ENCODE assay signal across 9 mouse cellular contexts in genomic region chr11:21993597-21994376, GRCm38 (mm10). TPM values are rescaled to one million over a fixed set of nuclear protein-coding genes. Genes with fewer than 3 reads are reported as not detected.
DNase-seq lines count a peak whose midpoint lies in the region; ATAC-seq lines count a peak whose summit lies in the region.
"Had no signal": no experiment of that assay in that cellular context is flagged by ENCODE, and none has a peak within 500 bp of the region (broad histone marks: within the 10 kb centered on the region; RNA-seq: fewer than 3 reads in every experiment).

No protein-coding gene starts in this region.

- H3K4me1 ChIP-seq in forebrain, embryonic 11.5 days (replicated peaks; ENCODE audit: control insufficient read depth, insufficient read depth, low read length): peaks cover 16% of the 10 kb centered on the region
- H3K4me1 ChIP-seq in hindbrain, embryonic 15.5 days (replicated peaks): peaks cover 13% of the 10 kb centered on the region
- H3K4me1 ChIP-seq in limb, embryonic 15.5 days: peaks cover 27% of the 10 kb centered on the region

- ATAC-seq in forebrain, embryonic 11.5 days (replicated peaks; ENCODE audit: low FRiP score): peak; percentile 14
- ATAC-seq in hindbrain, embryonic 15.5 days (ENCODE audit: low FRiP score, low read depth): no peak
- no peak for ATAC-seq in limb, embryonic 15.5 days (ENCODE audit: insufficient number of reproducible peaks, low FRiP score, low TSS enrichment, low read depth)
- no peak for ATAC-seq in inflammation-experienced regulatory T-cells, adult 6 months

- 2% methylated on average over 47 of the region's 47 CpGs for WGBS in forebrain, embryonic 11.5 days
- WGBS in hindbrain, embryonic 15.5 days: 1% methylated on average over 46 of the region's 47 CpGs
- 7% methylated on average over 47 of the region's 47 CpGs for WGBS in limb, embryonic 15.5 days

- peak overlapping the region; percentile 88 for H3K4me2 ChIP-seq in forebrain, embryonic 11.5 days (ENCODE audit: low read depth, low read length, severe bottlenecking)
- 0 out of 2 replicates have a peak overlapping the region, but pooled peaks have one; percentile 16 for H3K4me2 ChIP-seq in hindbrain, embryonic 15.5 days
- H3K4me2 ChIP-seq in limb, embryonic 15.5 days: peak overlapping the region; percentile 38

- intact Hi-C loops in heart, postnatal 25 days (cut with DNase I): loop anchor here (10.0 kb wide), 1 partner anchor 291 kb away; no protein-coding TSS in a partner anchor

- H3K9me3 ChIP-seq in forebrain, embryonic 11.5 days (ENCODE audit: control insufficient read depth, low read length): no peaks in the 10 kb centered on the region
- H3K9me3 ChIP-seq in hindbrain, embryonic 15.5 days: no peaks in the 10 kb centered on the region
- H3K9me3 ChIP-seq in limb, embryonic 15.5 days: no peaks in the 10 kb centered on the region

- H3K4me3 ChIP-seq in forebrain, embryonic 11.5 days (ENCODE audit: low read depth, low read length): peak overlapping the region; percentile 89
- H3K4me3 ChIP-seq in hindbrain, embryonic 15.5 days: no peak overlapping the region
- peak overlapping the region; percentile 24 for H3K4me3 ChIP-seq in limb, embryonic 15.5 days

- DNase-seq in heart, adult 11 months: peak; percentile 88
- no peak for DNase-seq in heart, postnatal 25 days (ENCODE audit: low spot score)
- DNase-seq in adrenal gland, postnatal 10 days: peak; percentile 35
- DNase-seq in forebrain, embryonic 11.5 days (ENCODE audit: low spot score): peak; percentile 83
- peak; percentile 20 for DNase-seq in ovary, postnatal 14 days (ENCODE audit: low spot score)

- H3K9ac ChIP-seq in forebrain, embryonic 11.5 days (ENCODE audit: low read length): peak overlapping the region; percentile 96
- H3K9ac ChIP-seq in hindbrain, embryonic 15.5 days: no peak overlapping the region
- H3K9ac ChIP-seq in limb, embryonic 15.5 days: no peak overlapping the region

- H3K27me3 ChIP-seq in forebrain, embryonic 11.5 days (ENCODE audit: control insufficient read depth, insufficient read depth, low read length): peaks cover 22% of the 10 kb centered on the region
- peaks cover 44% of the 10 kb centered on the region for H3K27me3 ChIP-seq in hindbrain, embryonic 15.5 days
- H3K27me3 ChIP-seq in limb, embryonic 15.5 days: peaks cover 80% of the 10 kb centered on the region

- H3K36me3 ChIP-seq in forebrain, embryonic 11.5 days (ENCODE audit: control insufficient read depth, insufficient read depth, low read length): peaks cover 4% of the 10 kb centered on the region; the same call in 1 of the 2 replicates
- H3K36me3 ChIP-seq in hindbrain, embryonic 15.5 days: no peaks in the 10 kb centered on the region
- no peaks in the 10 kb centered on the region for H3K36me3 ChIP-seq in limb, embryonic 15.5 days
- H3K36me3 ChIP-seq: G1E had no signal

- peak overlapping the region; percentile 72 for H3K27ac ChIP-seq in forebrain, embryonic 11.5 days (ENCODE audit: low read depth, low read length)
- H3K27ac ChIP-seq in hindbrain, embryonic 15.5 days (replicated peaks): no peak overlapping the region
- no peak overlapping the region for H3K27ac ChIP-seq in limb, embryonic 15.5 days

RNA-seq across cellular contexts. Expression of gene Otx1, which starts 8.9 kb away (rescaled TPM):
- total RNA-seq in heart, postnatal 25 days (2021): not detected
- under 1 TPM in 1 of 2 experiments, not detected in 1; 0.09 TPM for total RNA-seq in adrenal gland, postnatal 10 days (2021)
- 45.6 and 46.4 TPM in 2 replicates for polyA plus RNA-seq in forebrain, embryonic 11.5 days (2014; fragmentation: Nextera tagmentation; extraction: Ambion mirVana)
- polyA plus RNA-seq in hindbrain, embryonic 15.5 days (2015; fragmentation: Nextera tagmentation; extraction: Ambion mirVana): 1.9 and 3.6 TPM in 2 replicates
- polyA plus RNA-seq in limb, embryonic 15.5 days (2015; fragmentation: Nextera tagmentation; extraction: Ambion mirVana): 2.7 and 2.9 TPM in 2 replicates
- polyA plus RNA-seq in inflammation-experienced regulatory T-cells, adult 6 months (2017; shearing (Covaris generic)): not detected

Comparison
In these comparisons a context has a peak if more than half of its experiments do, and no peak if none do; other contexts are left out.
1. H3K4me2 ChIP-seq: peak in every context shown above with its lines; median percentile 88 in forebrain, embryonic 11.5 days; 38 in limb, embryonic 15.5 days; 16 in hindbrain, embryonic 15.5 days.
2. RNA of gene Otx1, which starts 8.9 kb away (polyA plus RNA-seq): 45.6 to 46.4 TPM in forebrain, embryonic 11.5 days; 2.7 to 2.9 TPM in limb, embryonic 15.5 days, 1.9 to 3.6 TPM in hindbrain, embryonic 15.5 days and not detected in inflammation-experienced regulatory T-cells, adult 6 months; every median in the first group is over 10 times any median in the second.